Mouse (Mus musculus): Measurements from ENCODE around the gene Cxcl1.

DNA sequence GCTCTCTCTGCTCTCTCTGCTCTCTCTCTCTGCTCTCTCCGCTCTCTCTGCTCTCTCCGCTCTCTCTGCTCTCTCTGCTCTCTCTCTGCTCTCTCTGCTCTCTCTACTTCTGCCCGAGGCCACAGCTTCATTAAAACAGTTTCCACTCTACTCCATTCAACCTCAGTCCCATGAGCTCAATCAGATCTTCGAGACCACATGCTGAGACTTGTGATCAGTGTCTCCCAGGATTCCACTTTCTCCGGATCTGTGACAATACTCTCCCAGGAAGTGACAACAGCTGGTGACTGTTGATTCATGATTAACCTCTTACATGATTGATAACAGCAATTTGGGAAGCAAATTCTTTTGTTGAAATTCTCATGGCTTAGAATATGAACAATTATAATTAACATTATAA, 8.9 kb upstream of the Cxcl1 start:
- TF ChIP-seq TAL1 (IDR thresholded peaks at IDR 0.05; ENCODE audit: low read length) (no peak), GATA1 (IDR thresholded peaks at IDR 0.05; ENCODE audit: low read length) (no peak)

Measured in erythroblast, embryonic 14.5 days (primary cell).